16 mouse cellular contexts compared by ENCODE assay signal in the genomic region with DNA sequence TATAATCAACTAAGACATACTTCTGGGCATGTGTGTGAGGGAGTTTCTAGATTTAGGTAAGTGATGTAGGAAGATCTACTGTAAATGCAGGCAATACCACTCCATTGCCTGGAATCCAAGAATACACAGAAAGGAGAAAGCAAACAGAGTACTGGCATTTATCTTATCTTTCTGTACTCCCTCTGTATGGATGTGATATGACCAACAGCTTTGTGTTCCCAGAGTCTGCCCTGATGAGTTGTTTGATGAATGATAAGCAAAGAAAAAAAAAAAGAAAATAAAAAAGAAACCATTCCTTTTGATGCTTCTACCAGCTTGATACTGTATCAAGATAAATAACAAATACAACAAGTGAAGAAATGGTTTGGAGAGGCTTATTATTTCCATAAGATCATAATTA.
"Had no signal": no experiment of that assay in that cellular context is flagged by ENCODE, and none has a peak within 500 bp of the region (broad histone marks: within the 10 kb centered on the region; RNA-seq: fewer than 3 reads in every experiment).

No protein-coding gene starts in this region.

- H3K9ac ChIP-seq: neural tube, embryonic 12.5 days; neural tube, embryonic 13.5 days; stomach, embryonic 15.5 days had no signal

- DNase-seq: retina, postnatal 1 day; right cerebral cortex, adult 18-20 months; right cerebral cortex, postnatal 14 days; right cerebral cortex, postnatal 25 days; right cerebral cortex, postnatal 4 days; spleen, adult 18-20 months; thymus, adult 18-20 months; thymus, adult 2 months; thymus, postnatal 14 days; thymus, postnatal 25 days; thymus, postnatal 36 days; thymus, postnatal 4 days had no signal

- H3K9me3 ChIP-seq: neural tube, embryonic 12.5 days; neural tube, embryonic 13.5 days; stomach, embryonic 15.5 days had no signal

- H3K4me1 ChIP-seq: neural tube, embryonic 12.5 days; neural tube, embryonic 13.5 days; stomach, embryonic 15.5 days had no signal

- H3K36me3 ChIP-seq: neural tube, embryonic 12.5 days; neural tube, embryonic 13.5 days; stomach, embryonic 15.5 days had no signal

- H3K27me3 ChIP-seq: neural tube, embryonic 12.5 days; neural tube, embryonic 13.5 days; stomach, embryonic 15.5 days had no signal

- H3K27ac ChIP-seq: neural tube, embryonic 12.5 days; neural tube, embryonic 13.5 days; stomach, embryonic 15.5 days; stomach, postnatal 0 days had no signal

- H3K4me3 ChIP-seq: neural tube, embryonic 12.5 days; neural tube, embryonic 13.5 days; stomach, embryonic 15.5 days had no signal

- H3K4me2 ChIP-seq: neural tube, embryonic 12.5 days; neural tube, embryonic 13.5 days; stomach, embryonic 15.5 days had no signal
